Mouse (Mus musculus) liver, adult 2 months (tissue): ENCODE measurements around the gene Kars.

Source experiments
- CTCF ChIP-seq: fragments of 200-500 bp; IDR thresholded peaks from 2 replicates; pipeline ENCODE4 v1.5.1; 2011; ENCODE audit warnings: low read depth, low read length, control low read depth
- POLR2A ChIP-seq: fragments of 200-500 bp; IDR thresholded peaks from 2 replicates; pipeline ENCODE4 v1.6.1; 2011; ENCODE audit warnings: low read length, control low read depth; ENCODE audit not compliant: insufficient read depth; ENCODE audit errors: extremely low read depth

- TF ChIP-seq CTCF (no peak; the same call in 1 of the 2 replicates), POLR2A (no peak)
Measured at GRCm38 (mm10) chr8:112051537-112051936, 40.4 kb upstream of the Kars start.
